Mouse (Mus musculus) frontal cortex, postnatal 14 days (tissue): ENCODE data around the gene Csgalnact2.

Experiments
- DNase-seq, 2 experiments: peaks; one replicate each; pipeline ENCODE4 v3.0.0; 2022; ENCODE audit warnings: low spot score in 2 of 2

Csgalnact2 gene

DNA sequence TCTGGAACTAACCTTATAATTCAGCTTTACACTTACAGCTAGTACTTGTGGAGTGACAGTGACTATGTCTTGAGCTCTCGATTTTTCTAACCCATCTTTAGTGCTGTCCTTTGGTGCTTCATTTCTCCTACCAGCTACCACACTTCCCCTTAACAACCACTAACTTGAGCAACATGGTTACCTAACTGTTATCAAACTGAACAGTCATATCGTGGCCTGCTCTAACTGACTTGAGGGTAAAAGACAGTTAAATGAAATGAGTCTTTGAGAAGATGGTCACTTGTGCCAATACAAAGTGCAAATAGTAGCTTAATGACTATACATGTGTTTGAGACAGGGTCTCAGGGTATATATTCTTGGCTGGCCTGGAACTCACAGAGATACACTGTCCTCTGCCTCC, 1.8 kb downstream of the Csgalnact2 start:
- DNase-seq, result no peak

DNA sequence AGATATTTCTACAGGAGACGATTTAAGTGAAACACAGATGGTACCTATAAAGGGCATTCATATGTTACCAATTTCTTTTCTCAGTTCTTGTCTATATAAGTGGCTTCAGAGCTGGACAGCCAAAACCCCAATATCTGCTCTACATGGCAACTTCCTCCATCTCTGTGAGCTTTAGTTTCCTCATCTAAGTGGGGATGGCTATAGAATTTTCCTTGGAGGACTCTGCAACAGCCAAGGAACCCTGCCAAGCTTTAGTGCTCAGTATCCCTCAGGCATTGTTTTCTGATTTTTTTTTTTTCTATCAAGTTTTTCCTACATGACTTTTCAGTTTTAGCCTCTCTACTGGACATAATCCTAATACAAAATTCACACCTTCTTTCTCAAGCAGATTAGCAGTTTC, 4.5 kb downstream of the Csgalnact2 start:
- no peak for DNase-seq

DNA sequence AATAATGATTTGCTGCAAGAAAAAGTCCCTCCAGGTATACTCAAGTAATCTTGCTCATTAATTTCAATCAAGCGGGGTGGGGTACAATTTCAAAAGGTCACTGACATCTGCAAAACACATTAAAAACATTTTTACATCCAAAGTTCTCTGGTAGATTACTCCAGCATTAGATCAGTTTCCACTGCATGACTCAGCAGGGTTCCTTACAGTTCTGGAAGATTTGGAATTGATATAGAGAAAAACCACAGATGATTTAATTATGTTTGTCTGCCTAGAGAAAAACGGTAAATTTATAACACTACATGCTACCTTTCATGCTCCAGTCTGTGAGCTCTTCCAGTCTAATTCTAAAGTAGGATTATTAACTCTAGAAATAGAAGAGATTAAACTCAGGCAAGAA, 8.9 kb downstream of the Csgalnact2 start:
- DNase-seq, result no peak

DNA sequence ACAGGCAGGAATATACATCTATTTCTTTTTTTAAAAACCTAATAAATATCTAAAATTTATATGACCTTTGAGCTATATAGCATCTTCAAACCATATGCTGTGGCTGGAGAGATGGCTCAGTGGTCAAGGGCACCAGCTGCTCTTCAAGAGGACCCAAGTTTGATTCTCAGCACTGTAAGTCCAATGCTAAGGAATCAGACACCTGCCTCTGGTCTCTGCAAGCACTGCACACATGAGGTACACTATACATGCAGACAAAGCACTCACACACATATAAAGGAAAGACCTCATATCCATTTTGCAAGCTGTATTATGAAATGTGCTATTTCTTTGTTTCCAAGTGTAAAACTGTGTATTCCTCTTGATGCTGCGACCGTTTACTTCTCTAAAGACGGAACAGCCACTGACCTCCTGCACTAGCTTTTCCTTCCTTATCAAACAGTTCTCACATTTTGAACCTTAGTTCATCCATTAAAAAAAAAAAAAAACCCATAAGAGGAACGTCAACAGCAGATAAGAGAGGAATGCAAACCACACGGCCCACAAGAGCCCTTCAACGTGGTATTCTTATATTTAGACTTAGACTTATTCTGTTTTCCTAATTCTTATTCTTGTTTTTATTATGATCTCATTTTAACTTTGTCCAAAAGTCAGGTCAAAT, 11.0 kb downstream of the Csgalnact2 start:
- DNase-seq, result no peak

DNA sequence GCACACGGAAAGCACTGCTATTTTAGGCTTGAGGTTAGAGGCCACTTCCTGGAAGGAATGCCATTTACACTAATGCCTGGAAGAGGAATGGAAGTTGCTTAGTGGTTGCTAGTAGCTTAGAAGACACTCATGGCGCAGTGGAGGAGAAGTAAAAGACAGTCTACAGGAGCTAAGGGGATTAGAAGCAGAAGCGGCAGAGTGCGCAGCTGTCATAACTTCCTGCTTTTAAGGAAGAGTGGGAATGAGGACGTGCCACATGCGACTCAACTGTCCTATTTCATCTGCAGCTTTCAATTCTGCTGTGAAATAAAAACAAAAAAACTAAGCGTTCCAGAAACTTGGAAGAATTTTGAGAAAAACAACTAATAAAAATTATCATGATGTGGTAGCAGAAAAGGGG, 11.7 kb downstream of the Csgalnact2 start:
- no peak for DNase-seq

DNA sequence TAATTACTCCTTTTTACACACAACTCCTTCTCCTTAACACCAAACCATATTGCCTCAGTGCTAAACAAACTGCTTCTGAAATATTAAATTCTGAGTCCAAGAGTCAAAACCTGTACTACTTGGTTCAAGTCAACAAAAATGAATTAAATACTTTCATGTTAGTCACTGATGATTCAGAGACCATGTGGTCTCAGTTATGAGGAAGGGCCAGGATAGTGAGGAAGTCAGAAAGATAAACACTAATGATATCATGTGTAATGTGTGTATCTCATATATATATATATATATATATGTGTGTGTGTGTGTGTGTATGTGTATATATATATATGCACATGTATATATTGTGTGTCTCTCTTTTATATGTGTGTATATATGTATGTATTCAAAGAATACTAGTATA, 12.4 kb downstream of the Csgalnact2 start:
- DNase-seq, result no peak

DNA sequence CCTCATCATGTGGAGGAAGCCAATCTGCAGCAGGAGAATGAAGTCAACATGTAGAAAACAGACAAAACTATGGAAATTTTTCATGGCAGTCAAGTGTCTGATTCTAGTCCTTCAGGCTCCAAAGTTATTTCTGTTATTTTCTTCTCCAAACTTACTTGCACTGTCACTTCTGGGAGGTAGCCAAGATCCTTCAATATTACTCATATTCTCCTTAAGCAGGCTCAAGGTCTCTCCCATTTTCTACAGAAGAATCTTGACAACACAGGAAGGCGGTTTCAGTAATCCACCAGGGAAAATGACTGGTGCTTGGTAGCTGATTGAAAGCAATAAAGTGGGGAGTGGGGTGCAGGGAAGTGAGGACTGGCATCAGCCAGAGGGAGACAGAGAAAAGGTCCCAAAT, 16.2 kb downstream of the Csgalnact2 start:
- DNase-seq, result no peak

DNA sequence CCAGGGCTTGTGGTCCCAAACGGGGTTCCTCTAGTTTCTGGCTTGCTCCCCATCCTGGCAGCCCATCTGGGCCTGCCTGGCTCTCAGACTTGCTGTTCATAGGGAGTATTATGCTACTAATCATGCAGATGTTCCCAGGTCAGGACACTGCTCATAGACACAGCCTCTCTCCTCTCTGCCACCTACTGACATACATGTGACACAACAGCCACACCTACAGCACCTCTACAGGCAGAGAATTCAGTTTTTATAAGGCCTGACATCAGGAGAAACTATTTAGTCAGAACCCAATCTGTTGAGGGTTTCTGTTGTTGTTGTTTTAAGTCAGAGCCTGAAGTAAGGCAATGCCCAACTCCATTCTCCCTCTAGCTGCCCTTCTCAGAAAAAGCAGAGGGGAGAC, 27.1 kb downstream of the Csgalnact2 start:
- no peak for DNase-seq

DNA sequence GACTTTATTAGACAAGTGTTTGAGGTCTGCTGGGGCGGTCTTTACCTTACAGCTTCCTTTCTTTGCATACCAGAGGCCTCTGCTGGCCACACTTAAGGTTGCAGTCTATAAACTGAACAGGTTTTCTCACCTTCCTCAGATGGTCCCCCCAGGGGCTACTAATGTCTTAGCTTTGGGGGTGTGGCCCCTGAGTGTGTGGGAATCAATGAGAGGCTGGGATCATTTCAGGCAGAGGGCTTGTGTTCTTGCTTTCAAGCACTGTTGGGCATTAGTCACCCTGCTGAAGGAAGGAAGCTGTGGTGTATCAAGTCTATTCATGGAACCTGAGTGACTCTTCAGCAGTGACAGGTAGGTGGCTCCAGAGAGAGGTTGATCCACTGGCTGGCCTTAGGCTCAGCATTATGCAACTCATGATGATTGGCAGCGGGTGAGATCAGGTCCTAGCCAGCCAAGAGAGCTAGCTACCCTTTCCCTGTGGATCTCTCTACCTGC, 39.6 kb downstream of the Csgalnact2 start:
- DNase-seq, result no peak

DNA sequence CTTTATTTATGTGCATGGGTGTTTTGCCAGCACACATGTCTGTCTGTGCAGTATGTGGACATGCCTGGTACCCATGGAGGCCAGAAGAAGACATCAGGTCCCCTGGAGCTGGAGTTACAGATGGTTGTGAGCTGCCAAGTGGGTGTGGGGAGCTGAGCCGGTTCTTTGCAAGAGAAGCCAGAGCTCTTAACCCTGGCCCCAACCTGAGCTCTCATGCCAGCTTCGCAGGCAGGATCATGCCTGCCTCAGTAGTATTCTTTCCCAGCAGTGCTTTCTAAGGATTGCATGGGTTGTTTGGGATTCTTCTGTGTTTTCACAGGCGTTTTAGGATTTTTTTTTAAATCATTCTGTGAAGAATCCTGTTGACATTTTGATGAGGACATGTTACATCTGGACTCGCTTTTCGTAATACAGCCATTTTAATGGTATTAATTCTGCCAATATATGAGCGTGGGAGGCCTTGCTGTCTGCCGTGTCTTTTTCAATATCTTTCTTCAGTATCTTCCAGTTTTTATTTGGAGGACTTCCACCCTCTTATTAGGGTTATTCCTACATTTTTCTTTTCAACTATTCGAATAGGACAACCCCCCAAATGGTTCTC, 41.1 kb downstream of the Csgalnact2 start:
- DNase-seq, result no peak

DNA sequence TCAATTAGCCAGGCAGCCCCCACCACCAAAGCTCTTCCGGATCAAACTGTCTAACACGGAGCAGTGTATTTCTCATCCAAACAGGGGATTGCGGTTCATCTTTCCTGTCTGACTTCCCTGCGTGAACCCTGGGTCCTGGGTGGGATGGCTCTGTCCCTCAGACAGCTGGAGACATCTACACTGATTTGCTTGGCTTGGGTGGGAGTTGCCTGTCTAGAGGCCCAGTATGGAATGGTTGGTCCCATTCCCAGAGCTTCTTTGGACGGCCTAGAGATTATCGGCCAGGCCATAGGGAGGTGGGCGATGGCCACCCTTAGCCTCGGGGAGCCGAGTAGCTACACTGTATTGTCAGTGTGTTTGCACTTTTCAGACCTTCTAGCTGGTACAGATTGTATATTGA, 48.1 kb downstream of the Csgalnact2 start:
- DNase-seq, result no peak

DNA sequence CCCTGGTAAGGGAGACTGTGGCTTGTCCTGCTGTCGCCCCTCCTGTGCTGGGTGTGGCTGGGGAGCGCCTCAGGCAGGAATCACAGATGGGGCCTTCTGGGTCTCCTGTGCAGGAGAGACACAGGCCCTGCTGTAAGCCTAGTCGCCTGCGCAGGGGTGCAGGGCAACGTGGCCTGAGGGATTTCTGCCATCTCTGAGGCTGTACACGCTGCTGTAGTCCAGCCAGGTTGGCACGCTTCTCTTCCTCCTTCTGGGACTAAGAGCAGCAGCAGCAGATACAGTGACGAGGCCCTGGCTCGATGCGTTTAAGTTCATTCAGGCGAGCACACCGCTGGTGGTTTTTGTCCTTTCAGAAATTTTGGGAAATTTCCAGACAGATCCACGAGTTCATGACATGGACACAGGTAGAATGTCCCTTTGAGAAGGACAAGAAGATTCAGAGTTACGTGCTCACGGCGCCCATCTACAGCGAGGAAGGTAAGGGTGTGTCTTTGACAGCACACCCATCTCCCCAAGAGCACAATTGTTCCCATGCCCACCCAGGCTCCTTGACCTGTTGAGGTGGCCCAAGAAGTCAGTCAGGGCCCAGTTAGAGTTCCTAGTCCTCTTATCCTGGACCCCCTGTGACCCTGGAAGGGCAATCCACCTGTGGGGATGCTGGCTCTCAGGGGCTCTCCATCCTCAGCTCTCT, 50.0 kb downstream of the Csgalnact2 start:
- no peak for DNase-seq

DNA sequence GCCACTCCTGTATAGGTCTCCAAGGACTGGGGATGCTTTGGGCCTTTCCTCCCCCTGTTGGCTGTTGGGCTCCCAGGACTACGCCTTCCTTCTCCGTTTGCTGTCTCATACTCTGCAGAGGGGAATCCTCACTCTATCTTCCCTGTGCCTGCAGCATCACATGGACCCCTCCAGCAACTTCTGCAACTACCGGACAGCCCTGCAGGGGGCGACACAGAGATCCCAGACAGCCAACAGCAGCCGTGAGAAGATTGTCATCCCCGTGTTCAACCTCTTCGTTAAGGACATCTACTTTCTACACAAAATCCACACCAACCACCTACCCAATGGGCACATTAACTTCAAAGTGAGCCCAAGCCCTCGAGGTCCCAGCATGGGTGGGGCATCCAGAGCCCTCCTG, 51.0 kb downstream of the Csgalnact2 start:
- no peak for DNase-seq

DNA sequence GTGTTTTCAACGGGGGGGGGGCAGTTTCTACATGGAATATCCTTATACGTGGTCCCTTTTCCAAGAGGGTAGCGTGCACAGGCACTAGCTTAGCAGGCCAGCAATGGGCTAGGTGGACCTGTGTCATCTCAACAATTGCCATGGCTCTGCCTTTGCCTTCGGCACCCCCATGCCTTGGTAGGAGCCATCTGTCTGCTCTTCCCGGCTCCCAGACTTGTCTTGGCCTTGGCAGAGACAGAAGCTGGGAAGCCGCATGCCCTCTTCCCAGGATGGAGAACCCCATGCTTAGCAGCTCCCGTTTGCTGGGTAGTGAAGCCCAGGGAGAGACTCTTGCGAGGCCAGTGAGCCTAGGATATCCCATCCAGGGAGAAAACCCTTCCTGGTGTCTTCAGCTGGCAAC, 54.3 kb downstream of the Csgalnact2 start:
- no peak for DNase-seq

DNA sequence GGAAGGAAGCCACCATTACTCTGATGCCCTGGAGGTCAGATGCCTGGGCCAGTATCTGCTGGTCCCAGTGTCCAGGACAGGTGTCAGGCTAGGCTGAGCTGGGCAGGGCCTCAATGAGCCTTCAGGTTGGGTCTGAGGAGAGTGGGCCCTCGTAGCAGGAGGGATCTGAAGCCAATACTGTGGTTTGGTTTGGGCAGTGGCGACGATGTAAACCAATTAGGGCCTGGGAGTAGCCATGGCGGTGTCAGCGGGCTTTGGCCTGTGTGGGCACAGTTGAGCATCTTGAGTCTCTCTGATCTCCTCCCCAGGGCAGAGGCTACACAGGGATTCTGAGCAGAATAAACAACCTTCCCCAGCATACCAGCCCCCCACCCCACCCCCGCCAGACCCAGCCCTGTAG, 55.3 kb downstream of the Csgalnact2 start:
- no peak for DNase-seq

DNA sequence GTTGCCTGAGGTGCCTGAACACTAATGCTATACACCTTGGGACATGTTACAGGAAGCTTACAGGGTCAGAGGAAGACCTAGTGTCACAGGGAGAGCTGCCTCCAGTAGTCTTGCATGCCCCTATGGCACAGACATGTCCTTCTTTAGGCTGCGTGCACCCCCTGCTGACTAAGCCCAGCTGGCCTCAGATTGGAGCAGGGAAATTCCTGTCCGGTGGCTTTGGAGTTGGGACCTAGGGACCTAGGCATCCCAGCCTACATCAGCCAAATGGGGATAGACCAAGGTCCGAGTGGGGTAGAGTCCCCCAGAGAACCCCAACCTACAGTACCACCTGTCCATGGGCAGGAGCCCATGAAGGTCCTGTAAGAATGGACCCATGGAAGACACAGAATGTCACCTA, 56.6 kb downstream of the Csgalnact2 start:
- no peak for DNase-seq

DNA sequence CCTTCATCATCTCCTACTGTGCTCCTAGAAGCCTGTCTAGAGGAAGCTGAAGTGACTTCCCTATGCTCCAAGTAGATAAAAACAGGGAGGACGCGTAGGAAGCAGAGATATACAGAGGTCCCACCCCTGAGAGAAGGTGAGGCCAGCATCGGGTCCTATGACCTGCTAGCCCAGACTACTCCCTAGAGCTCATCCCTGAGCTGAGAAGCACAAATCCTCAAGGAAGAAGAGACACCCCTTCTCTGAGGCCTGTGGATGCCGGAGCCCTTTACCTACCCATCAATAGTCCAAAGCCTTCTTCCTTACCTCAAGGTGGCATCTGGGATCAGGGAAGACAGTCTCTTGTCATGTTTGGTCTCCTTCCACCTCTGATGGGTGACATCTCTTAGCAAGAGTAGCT, 58.2 kb downstream of the Csgalnact2 start:
- DNase-seq, result no peak

DNA sequence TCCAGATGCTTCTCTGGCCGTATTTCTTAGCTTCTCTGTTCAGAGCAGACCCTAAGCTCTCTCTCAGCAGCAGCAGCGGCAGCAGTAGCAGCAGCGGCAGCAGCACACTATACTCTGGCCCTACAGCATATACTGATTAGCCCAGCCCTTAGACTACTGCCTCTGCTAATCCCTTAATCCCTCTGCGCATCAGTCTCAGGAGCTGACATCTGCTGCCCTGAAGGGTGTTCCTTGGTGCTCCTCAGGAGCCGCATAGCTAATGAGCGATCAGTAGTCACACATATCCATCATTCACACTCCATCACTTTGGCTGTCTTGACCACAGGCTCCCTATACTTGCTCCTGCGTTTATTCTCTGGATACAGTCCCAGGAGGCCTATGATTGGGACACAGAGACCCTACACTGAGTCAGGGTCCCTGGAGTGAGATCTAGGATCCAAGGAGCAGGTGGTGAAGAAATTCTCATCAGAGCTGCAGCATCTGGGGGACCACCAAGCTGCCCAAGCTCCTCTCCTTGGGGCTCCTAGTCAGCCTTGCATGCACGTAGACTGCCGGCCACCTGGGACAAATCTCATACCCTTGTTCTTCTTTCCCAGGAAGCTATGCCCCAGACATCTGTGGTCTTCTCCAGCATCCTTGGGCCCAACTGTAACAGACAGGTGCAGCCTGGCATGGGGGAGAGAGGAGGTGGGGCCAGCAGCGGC, 59.0 kb downstream of the Csgalnact2 start:
- peak in 1 of 2 experiments; percentile 2 for DNase-seq

DNA sequence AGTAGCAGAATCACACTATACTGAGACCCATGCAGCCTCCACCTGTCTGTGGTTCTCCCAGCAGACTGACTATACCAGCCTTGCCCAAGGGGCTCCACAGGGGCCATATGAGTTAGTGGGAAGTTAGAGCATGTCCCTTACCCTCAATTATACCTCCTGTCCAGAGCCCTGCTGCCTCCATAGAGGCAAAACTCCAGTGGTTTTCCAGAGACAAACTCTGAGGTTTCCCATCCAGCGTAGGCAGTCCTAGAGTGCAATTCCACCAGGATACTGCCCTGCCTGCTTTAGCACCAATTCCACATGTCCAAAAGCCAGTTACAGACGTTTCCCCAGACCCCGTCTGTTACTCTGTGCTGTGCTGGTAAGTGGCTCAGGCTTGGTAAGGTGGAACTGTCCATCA, 59.6 kb downstream of the Csgalnact2 start:
- no peak for DNase-seq

DNA sequence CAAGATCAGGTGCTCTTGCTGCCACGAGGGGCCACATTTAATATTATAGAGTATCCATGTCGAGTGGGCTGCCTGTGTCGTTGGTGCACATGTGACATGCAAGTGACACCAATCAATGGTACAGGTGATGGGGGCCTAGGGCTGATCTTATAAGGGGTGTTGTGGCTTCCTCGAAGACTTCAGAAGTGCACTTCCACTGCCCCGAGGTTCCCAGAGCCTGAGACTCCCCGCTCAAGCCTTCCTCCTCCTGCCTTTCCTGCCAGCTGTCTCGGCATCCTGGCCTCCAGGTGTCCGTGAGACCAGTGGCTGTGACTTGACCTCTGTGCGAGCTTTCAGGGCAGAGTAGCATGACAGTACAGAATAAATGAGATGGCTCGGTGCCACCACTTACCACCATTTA, 60.2 kb downstream of the Csgalnact2 start:
- peak in 1 of 2 experiments; percentile 3 for DNase-seq

DNA sequence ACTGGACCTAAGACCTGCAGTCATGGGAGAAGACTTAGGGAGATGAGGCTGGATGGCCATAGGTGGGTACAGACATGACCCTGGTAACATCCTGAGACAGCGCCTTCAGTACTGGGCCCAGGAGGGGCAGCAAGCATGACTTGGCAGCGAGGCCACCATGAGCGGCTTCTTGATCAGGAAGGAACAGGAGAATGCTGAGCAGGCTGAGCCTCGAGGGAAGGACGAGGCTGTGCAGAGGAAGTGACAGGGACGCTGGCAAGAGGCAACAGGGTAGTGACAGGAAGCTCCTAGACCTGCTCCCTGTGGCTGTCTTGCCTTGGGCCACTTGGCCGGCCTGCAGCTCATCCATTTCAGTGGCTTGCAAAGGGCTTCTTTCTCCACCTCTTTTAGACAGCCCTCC, 61.5 kb downstream of the Csgalnact2 start:
- DNase-seq, result no peak

DNA sequence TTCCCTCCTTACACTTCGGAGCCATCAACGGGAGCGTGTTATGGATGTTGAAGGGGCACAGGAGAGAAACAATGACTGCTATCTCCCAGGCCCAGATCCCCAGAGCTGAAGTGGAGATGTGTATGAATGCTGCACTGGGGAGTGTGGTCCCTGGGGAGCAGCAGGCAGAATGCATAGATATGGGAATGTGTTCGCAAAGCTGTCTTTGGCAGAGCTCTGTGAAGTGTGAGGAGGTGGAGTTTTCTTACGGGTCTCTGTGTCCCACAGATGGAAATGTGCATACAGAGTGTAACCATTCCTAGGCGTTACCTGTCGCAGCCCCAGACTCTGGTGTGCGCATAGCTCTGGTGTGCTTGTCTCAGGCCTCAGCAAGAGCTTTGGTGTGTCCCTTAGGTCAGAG, 62.2 kb downstream of the Csgalnact2 start:
- DNase-seq, result no peak

DNA sequence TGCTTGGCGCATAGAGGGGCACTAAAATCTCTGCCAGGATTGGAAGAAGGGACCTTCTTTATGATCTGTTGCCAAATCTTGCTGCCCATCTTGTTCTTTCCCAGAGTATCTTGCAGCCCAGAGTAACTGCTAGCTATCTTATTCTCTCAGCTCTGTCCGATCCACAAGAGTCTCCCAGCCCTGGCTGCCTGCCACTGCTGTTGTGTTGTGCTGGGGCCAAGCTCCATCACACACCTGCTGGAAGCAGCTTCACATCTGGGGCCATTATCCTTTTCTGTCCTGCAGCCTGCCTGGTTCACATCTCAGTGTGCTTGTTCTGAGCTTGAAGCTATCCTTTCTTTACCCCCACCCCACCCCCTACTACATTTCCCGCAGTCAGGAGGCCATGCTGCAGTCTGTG, 62.7 kb downstream of the Csgalnact2 start:
- DNase-seq, result peak in 1 of 2 experiments; percentile 4
